Mouse (Mus musculus) erythroid progenitor cell, adult 5-6 weeks (primary cell): ENCODE results near the gene Fam57a. TPM values are rescaled to one million over a fixed set of nuclear protein-coding genes. Genes with fewer than 3 reads are reported as not detected.
A peak's percentile ranks its signal among the peaks of the same experiment; 100 is the strongest.
"Not testable (repeated sequence)": the region's sequence is repeated elsewhere in the genome, so short reads cannot be mapped to it uniquely, and the experiment has no call there.

Source experiments
- ATAC-seq: replicated peaks from 2 replicates; pipeline ENCODE4 v1.8.0; 2016; ENCODE audit warnings: moderate number of reproducible peaks, mild to moderate bottlenecking, moderate TSS enrichment, inconsistent platforms; ENCODE audit not compliant: poor library complexity, low FRiP score, severe bottlenecking
- total RNA-seq, 2 experiments: library from RNA; stranded (forward) in 1 of 2; stranded (reverse) in 1 of 2; fragments of 150-400 nt in 1 of 2; fragments of 186-747, 209-891 nt in 1 of 2; gene quantifications; 2 replicates each; pipeline versions ENCODE4 v1.2.3 to v1.2.4; 2015 to 2017; ENCODE audit warnings: low replicate concordance in 2 of 2

Fam57a gene
- total RNA-seq, 2 experiments from 2014 or later: not detected

- ATAC-seq: peak; percentile 82
Measured at GRCm38 (mm10) chr11:76178726-76179494, 561 bp upstream of the Fam57a start.

- ATAC-seq: no peak
Measured at GRCm38 (mm10) chr11:76180146-76180540, 672 bp downstream of the Fam57a start.

GRCm38 (mm10) chr11:76183745-76184144 lies 4.3 kb downstream of the Fam57a start:
- ATAC-seq: no peak

GRCm38 (mm10) chr11:76186908-76187307 lies 7.4 kb downstream of the Fam57a start:
- no peak for ATAC-seq

- no peak for ATAC-seq
Measured at GRCm38 (mm10) chr11:76196275-76196976, 17.0 kb downstream of the Fam57a start.

GRCm38 (mm10) chr11:76196977-76197469 lies 17.6 kb downstream of the Fam57a start:
- ATAC-seq: no peak

GRCm38 (mm10) chr11:76201761-76202674 lies 22.5 kb downstream of the Fam57a start:
- ATAC-seq: peak; percentile 97

GRCm38 (mm10) chr11:76206793-76207192 lies 27.3 kb downstream of the Fam57a start:
- no peak for ATAC-seq

GRCm38 (mm10) chr11:76210228-76210985 lies 30.9 kb downstream of the Fam57a start:
- no peak for ATAC-seq

GRCm38 (mm10) chr11:76211595-76211994 lies 32.1 kb downstream of the Fam57a start:
- ATAC-seq: not testable (repeated sequence)

GRCm38 (mm10) chr11:76213841-76214240 lies 34.4 kb downstream of the Fam57a start:
- ATAC-seq: no peak

GRCm38 (mm10) chr11:76215011-76215410 lies 35.5 kb downstream of the Fam57a start:
- ATAC-seq: no peak

GRCm38 (mm10) chr11:76216049-76216540 lies 36.6 kb downstream of the Fam57a start:
- ATAC-seq: no peak

GRCm38 (mm10) chr11:76216681-76217389 lies 37.4 kb downstream of the Fam57a start:
- ATAC-seq: peak; percentile 3; the same call in 1 of the 2 replicates

GRCm38 (mm10) chr11:76217390-76217800 lies 37.9 kb downstream of the Fam57a start, which contains the start of the genes Dbil5 and Gemin4:
Gene Dbil5, plus strand, starts transcription at chr11:76217608.
Gene Gemin4, minus strand, starts transcription at chr11:76217664.
- ATAC-seq: peak; percentile 98

- ATAC-seq: no peak
Measured at GRCm38 (mm10) chr11:76224631-76225030, 45.2 kb downstream of the Fam57a start.

GRCm38 (mm10) chr11:76225051-76225450 lies 45.6 kb downstream of the Fam57a start:
- no peak for ATAC-seq

- ATAC-seq: no peak
Measured at GRCm38 (mm10) chr11:76236136-76236535, 56.7 kb downstream of the Fam57a start.
